Mouse (Mus musculus) heart, embryonic 12.5 days (tissue): ENCODE data around the gene Coro7. TPM values are rescaled to one million over a fixed set of nuclear protein-coding genes. Genes with fewer than 3 reads are reported as not detected.
"Not testable (repeated sequence)": the region's sequence is repeated elsewhere in the genome, so short reads cannot be mapped to it uniquely, and the experiment has no call there.

Source experiments
- ATAC-seq: fragments of 200-750 bp; cut with Nextera tagmentation; 2 replicates; pipeline ENCODE4 v1.8.0; 2017; ENCODE audit warnings: moderate TSS enrichment, moderate library complexity; ENCODE audit not compliant: insufficient number of reproducible peaks, low FRiP score
- H3K27ac ChIP-seq: fragments of 300-500 bp; sonication (generic); 2 replicates; pipeline ENCODE4 v1.5.1; 2016; ENCODE audit warnings: mild to moderate bottlenecking, moderate library complexity; ENCODE audit not compliant: poor library complexity, severe bottlenecking
- H3K27me3 ChIP-seq: fragments of 300-500 bp; sonication (generic); replicated peaks from 2 replicates; pipeline ENCODE4 v1.6.1; 2016; ENCODE audit warnings: mild to moderate bottlenecking, moderate library complexity
- H3K36me3 ChIP-seq: fragments of 300-500 bp; sonication (generic); 2 replicates; pipeline ENCODE4 v1.6.1; 2016; ENCODE audit warnings: mild to moderate bottlenecking, moderate library complexity
- H3K4me1 ChIP-seq: fragments of 300-500 bp; sonication (generic); replicated peaks from 2 replicates; pipeline ENCODE4 v1.6.1; 2016; ENCODE audit warnings: mild to moderate bottlenecking
- H3K4me2 ChIP-seq: fragments of 300-500 bp; sonication (generic); 2 replicates; pipeline ENCODE4 v1.6.1; 2016; ENCODE audit warnings: mild to moderate bottlenecking, moderate library complexity
- H3K4me3 ChIP-seq: fragments of 300-500 bp; sonication (generic); 2 replicates; pipeline ENCODE4 v1.5.1; 2016; ENCODE audit warnings: mild to moderate bottlenecking
- H3K9ac ChIP-seq: fragments of 300-500 bp; sonication (generic); 2 replicates; pipeline ENCODE4 v1.6.1; 2016; ENCODE audit warnings: mild to moderate bottlenecking, moderate library complexity
- H3K9me3 ChIP-seq: fragments of 300-500 bp; sonication (generic); replicated peaks from 2 replicates; pipeline ENCODE4 v1.6.1; 2016; ENCODE audit warnings: mild to moderate bottlenecking, moderate library complexity
- WGBS: fragments of 180-500 bp; shearing (Covaris S2); methylation state at CpG from one replicate; pipeline ENCODE4 v1.1.7; 2016; 5-methylcytosine and 5-hydroxymethylcytosine counted together
- polyA plus RNA-seq: library from polyadenylated mRNA; unstranded; fragments of >200 nt; fragmentation: Nextera tagmentation; extraction: Ambion mirVana; gene quantifications from 2 replicates; pipeline ENCODE4 v1.2.1, GENCODE M21; 2016

Coro7 gene
- polyA plus RNA-seq, 1 experiment from 2014 or later = 14.8 TPM

DNA sequence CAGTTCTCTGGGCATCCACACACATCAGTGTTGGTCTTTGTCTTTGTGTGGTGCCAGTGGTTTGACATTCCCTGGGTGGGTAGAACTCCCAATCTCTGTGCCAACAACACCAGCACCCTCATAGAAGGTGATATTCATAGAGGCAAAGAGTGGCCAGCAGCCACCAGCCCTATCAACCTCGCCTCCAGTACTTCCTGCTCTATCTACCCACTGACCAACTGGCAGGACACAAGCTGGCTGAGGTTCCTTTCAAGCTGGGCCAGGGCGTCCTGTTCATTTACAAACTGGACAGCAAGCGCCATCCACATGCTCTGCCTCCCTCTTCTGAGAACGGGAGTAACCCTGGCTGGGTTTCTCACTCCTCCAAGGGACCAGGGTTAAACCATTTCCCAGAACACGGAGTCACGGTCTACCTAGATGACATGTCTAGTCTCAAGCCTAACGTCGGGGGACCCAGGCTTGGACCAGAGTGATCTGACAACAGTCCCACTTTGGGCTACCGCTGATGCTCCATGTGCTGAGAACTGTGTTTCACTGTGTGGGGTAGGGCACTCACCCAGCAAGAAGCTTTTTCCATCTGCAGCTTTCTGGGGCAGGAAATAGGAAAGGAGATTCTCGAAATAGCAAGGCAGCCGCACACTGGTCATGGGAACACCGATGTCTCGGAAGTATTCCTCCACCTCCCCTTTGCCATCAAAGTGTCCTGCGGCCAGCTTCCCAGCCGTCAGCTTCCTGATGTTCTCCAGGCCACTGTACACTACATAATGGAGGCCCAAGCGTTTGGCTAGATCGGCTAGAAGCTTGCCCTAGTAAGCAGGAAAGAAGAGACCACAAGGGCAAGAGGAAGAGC is 34.5 kb upstream of the Coro7 start:
- Histone ChIP-seq H3K4me1 (no peaks in the 10 kb centered on the region), H3K4me3 (no peak overlapping the region), H3K4me2 (no peak overlapping the region), H3K9me3 (no peaks in the 10 kb centered on the region), H3K9ac (no peak overlapping the region), H3K27ac (no peak overlapping the region), H3K27me3 (no peaks in the 10 kb centered on the region), H3K36me3 (peaks cover 64% of the 10 kb centered on the region)
- ATAC-seq = no peak
- 82% methylated on average over 17 of the region's 17 CpGs for WGBS

DNA sequence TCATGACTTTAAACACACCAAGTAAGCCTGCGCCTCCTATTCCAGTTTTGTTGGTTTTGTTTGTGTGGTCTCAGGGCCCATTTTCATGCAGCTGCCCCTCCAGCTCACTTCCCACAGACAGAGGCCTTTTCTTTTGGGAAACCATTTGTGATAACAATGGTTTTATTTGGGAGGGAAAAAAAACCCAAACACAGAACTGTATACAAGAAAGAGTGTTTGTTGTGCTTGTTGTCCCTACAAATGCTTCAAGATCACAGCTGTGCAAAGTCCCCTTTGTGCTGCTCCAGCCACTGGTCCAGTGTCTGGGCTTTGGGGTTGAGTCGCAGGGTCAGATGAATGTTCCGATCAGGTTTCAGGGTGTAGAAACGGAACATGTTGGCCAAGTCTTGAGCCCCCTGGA is 31.6 kb upstream of the Coro7 start:
- peaks cover 89% of the 10 kb centered on the region for H3K36me3 ChIP-seq
- no peaks in the 10 kb centered on the region for H3K4me1 ChIP-seq
- WGBS = 93% methylated on average over 4 of the region's 4 CpGs
- H3K9me3 ChIP-seq = no peaks in the 10 kb centered on the region
- H3K27me3 ChIP-seq = no peaks in the 10 kb centered on the region
- no peak overlapping the region for H3K9ac ChIP-seq
- H3K4me3 ChIP-seq = no peak overlapping the region
- no peak overlapping the region for H3K4me2 ChIP-seq
- no peak for ATAC-seq
- no peak overlapping the region for H3K27ac ChIP-seq

DNA sequence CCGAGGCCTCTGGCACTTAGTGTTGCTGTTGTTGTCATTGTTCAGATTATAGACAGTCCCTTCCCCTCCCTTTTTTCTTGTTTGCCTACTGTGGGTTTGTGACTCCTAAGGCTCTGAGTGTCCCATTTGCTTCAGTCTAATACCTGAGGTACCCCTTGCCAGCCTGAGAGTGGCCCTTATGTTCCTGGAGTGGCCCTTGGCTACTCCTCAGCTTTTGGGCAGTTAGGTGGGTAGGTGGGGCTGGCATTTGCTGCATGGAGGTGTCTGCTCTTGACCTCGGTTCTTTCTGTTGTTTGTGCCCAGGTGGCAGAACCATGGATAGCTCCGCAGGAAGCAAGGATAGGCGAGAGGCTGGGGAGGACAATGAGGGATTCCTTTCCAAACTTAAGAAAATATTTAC is 26.0 kb upstream of the Coro7 start:
- Histone ChIP-seq H3K4me1 (no peaks in the 10 kb centered on the region), H3K27me3 (no peaks in the 10 kb centered on the region), H3K4me3 (no peak overlapping the region), H3K9me3 (no peaks in the 10 kb centered on the region), H3K27ac (no peak overlapping the region), H3K9ac (no peak overlapping the region), H3K4me2 (no peak overlapping the region), H3K36me3 (peaks cover 94% of the 10 kb centered on the region)
- no peak for ATAC-seq
- WGBS = 55% methylated on average over 4 of the region's 4 CpGs

DNA sequence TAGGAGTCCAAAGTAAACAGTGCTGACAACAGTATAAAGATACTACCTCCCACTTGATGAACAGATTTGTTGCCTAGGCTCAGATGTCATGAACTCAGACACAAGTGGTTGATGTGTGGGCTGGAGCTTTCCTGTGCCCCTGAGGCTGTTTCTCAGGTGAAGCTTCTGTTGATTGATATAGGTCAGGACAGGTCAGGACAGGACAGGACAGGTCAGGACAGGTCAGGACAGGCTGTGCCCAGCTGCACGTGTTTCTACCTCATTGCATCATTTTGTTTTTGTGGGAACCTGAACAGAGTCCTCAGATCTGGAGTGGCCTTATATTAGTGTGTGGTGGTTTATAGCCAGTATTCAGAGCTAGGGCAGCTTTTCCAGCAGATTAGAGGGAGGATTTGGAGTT is 23.1 kb upstream of the Coro7 start:
- Histone ChIP-seq H3K4me3 (no peak overlapping the region), H3K27me3 (no peaks in the 10 kb centered on the region), H3K9me3 (no peaks in the 10 kb centered on the region), H3K4me2 (no peak overlapping the region), H3K36me3 (peaks cover 96% of the 10 kb centered on the region), H3K4me1 (no peaks in the 10 kb centered on the region), H3K27ac (no peak overlapping the region), H3K9ac (no peak overlapping the region)
- WGBS = 80% methylated on average over 1 of the region's 1 CpGs
- ATAC-seq = no peak

DNA sequence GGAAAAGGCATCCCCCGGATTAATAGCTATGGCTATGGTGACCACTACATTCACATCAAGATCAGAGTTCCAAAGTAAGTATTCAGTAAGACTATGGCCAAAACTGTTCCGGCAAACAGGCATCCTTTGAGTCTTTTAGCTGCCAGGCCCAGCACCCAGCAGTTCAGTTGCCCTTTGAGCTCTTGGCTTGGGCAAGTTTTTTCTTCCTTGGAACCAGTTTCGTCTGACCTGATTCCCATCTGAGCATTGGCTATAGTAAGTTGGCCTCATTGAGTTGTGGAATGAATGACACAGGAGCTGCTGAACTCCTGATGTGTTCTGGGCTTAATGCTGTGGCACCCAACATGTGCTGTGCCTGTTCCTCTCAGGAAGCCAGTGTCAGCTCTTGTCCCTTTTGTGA is 21.6 kb upstream of the Coro7 start:
- 93% methylated on average over 3 of the region's 3 CpGs for WGBS
- H3K27ac ChIP-seq = no peak overlapping the region
- no peak overlapping the region for H3K4me2 ChIP-seq
- no peak overlapping the region for H3K9ac ChIP-seq
- no peak overlapping the region for H3K4me3 ChIP-seq
- peaks cover 96% of the 10 kb centered on the region for H3K36me3 ChIP-seq
- no peaks in the 10 kb centered on the region for H3K4me1 ChIP-seq
- no peaks in the 10 kb centered on the region for H3K27me3 ChIP-seq
- no peaks in the 10 kb centered on the region for H3K9me3 ChIP-seq
- no peak for ATAC-seq

DNA sequence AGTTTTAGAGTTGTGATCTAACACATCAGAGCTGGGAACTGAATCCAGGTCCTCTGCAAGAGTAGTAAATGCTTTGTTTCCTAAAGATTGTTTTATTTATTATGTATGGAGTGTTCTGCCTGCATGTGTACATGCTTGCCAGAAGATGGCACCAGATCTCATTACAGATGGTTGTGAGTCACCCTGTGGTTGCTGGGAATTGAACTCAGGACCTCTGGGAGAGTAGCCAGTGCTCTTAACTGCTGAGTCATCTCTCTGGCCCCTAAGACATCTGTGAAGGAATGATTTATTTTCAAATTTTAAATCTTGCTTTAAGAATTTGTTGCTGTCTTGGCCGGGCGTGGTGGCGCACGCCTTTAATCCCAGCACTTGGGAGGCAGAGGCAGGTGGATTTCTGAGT is 9.8 kb upstream of the Coro7 start:
- not testable (repeated sequence) for ATAC-seq, H3K9ac ChIP-seq, H3K4me1 ChIP-seq, H3K4me2 ChIP-seq, H3K4me3 ChIP-seq, H3K27me3 ChIP-seq, H3K27ac ChIP-seq, H3K9me3 ChIP-seq
- peaks cover 73% of the 10 kb centered on the region for H3K36me3 ChIP-seq
- 93% methylated on average over 4 of the region's 4 CpGs for WGBS

DNA sequence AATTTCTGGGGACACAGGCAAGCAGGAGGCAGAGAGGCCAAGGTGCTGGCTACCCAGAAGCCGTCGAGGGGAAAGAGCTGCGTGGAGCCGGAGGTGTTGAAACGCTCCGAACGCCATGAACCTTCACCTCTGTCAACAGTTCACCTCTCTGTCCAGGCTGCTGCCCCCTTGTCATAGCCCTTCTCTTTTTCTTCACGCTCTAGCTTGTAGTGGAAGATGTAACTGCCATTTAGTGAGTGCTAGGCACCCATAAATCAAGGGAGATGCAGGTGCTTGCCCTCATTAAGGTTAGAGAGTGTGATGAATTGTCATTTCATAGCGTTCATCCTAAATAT is 4.8 kb upstream of the Coro7 start:
- Histone ChIP-seq H3K4me3 (peak overlapping the region; percentile 93), H3K27me3 (no peaks in the 10 kb centered on the region), H3K9ac (peak overlapping the region; percentile 91), H3K4me1 (peaks cover 14% of the 10 kb centered on the region), H3K9me3 (no peaks in the 10 kb centered on the region), H3K4me2 (peak overlapping the region; percentile 99), H3K27ac (peak overlapping the region; percentile 82), H3K36me3 (peaks cover 26% of the 10 kb centered on the region)
- no peak for ATAC-seq
- WGBS = under 1% methylated on average over 9 of the region's 9 CpGs

DNA sequence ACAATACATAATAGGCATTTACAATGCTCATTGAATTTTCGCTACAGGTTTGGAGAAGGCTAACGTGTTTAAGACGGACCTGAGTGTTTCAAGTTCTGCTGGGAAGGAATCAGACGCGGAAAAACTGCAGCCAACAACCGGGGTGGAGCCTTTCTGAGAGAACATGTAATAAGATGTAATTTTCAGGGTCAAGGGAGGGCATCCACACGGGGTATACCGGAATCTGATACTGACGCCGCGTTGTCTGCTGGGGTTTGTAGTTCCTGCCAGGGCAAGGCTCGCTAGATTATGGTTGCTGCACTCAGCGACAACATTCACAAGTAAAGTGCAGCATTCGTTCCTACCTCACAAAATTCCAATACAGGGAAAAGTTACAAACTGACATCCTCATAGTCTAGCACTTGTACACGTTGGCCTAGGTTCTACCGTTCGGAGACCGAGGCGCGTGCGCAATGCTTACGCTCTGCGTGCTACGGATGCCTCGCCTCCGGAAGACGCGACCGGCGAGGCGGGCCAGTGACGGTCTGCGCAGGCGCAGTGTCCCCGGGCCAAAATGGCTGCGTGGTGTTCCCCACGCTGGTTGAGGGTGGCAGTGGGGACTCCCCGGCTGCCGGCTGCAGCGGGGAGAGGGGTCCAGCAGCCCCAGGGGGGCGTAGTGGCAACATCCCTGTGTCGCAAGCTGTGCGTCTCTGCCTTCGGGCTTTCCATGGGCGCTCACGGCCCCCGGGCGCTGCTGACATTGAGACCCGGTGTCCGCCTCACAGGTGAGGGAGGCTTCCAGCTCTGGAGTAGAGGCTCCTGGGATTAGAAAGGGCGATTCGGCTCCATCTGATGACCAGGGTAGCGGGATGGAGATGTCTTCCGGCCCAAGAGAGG is 4.2 kb upstream of the Coro7 start:
- Histone ChIP-seq H3K36me3 (peaks cover 20% of the 10 kb centered on the region), H3K9ac (peak overlapping the region; percentile 91), H3K27me3 (no peaks in the 10 kb centered on the region), H3K4me2 (peak overlapping the region; percentile 99), H3K4me3 (peak overlapping the region; percentile 93), H3K27ac (peak overlapping the region; percentile 82), H3K9me3 (no peaks in the 10 kb centered on the region), H3K4me1 (peaks cover 17% of the 10 kb centered on the region)
- WGBS = under 1% methylated on average over 54 of the region's 54 CpGs
- ATAC-seq = peak; percentile 85

DNA sequence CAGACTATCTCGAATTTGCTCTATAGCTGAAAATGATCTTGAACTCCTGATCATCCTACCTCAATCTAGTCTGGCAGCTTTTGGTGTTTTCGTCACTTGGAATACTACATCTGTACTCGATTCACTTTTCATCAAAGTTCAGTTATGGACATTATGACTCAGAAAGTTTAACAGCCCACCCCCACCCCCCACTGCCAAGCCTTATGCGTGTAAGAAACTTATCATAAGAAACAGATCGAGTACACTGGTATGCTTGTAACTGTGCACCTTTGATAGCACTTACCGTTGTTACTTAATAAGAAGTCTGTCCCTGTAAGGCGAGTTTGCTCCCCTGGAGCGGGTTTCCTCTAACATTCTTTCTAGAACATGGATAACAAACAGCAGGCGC is 3.6 kb upstream of the Coro7 start:
- Histone ChIP-seq H3K27ac (peak overlapping the region; percentile 82), H3K9me3 (no peaks in the 10 kb centered on the region), H3K9ac (peak overlapping the region; percentile 91), H3K36me3 (peaks cover 15% of the 10 kb centered on the region), H3K27me3 (no peaks in the 10 kb centered on the region), H3K4me2 (peak overlapping the region; percentile 99), H3K4me1 (peaks cover 23% of the 10 kb centered on the region), H3K4me3 (peak overlapping the region; percentile 93)
- WGBS = 29% methylated on average over 9 of the region's 9 CpGs
- no peak for ATAC-seq

DNA sequence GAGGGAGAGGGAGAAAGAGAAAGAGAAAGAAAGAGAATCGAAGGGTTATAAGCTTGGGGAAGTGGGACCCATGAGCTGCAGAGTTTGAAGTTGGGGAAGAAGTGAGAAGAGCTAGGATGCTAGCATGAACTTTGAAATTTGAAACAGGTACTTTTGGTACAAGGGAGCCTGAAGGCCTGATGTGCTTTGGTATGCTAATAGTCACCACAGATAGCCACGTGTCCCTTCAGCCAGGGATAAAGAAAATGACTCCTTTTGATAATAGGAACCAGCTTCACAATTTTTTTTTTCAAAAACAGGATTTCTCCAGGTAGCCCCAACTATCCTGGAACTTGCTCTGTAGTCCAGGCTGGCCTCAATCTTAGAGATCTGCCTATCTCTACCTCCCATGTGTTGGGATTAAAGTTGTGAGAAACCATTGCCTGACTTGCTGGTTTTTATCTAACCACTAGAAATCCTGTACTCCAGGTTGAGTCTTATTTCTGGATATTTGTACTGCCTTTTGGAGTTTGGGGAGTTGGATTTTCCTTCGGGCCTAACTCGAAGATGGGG is 3.1 kb upstream of the Coro7 start:
- WGBS = 69% methylated on average over 4 of the region's 4 CpGs
- Histone ChIP-seq H3K27ac (no peak overlapping the region), H3K36me3 (peaks cover 11% of the 10 kb centered on the region), H3K4me2 (peak overlapping the region; percentile 99), H3K9me3 (no peaks in the 10 kb centered on the region), H3K4me3 (no peak overlapping the region), H3K4me1 (peaks cover 28% of the 10 kb centered on the region), H3K9ac (no peak overlapping the region), H3K27me3 (no peaks in the 10 kb centered on the region)
- no peak for ATAC-seq

DNA sequence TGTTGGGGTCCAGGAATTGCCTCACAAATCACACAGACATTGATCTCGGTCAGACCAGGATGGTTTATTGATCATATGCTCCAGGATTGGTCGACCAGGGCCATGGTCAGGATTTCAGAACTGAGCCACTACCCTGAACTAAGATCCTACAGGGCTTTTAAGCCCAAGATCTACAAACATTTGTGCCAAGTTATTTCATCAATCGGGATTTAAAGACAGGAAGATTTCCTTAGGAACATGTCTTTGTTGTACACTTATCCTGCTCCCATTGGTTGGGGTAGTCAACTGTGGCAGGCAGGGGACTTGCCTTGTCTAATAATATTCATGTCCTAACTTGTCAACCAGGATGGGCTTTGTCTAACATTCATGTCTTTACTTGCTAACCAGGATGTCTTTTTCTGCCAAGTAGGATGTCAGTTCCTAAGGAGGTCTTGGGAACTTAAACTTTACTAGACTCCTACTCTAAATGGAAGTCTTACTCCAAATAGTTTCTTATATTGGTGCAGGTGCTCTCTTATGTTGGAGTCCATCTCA is 1.4 kb upstream of the Coro7 start:
- not testable (repeated sequence) for H3K9me3 ChIP-seq, H3K27ac ChIP-seq, H3K4me2 ChIP-seq, ATAC-seq, H3K4me3 ChIP-seq, H3K9ac ChIP-seq, H3K36me3 ChIP-seq, H3K27me3 ChIP-seq
- 82% methylated on average over 3 of the region's 3 CpGs for WGBS
- H3K4me1 ChIP-seq = peaks cover 29% of the 10 kb centered on the region
